Mouse (Mus musculus): ENCODE data around the gene Rab11b.
A peak's percentile ranks its signal among the peaks of the same experiment; 100 is the strongest.
"Not testable (repeated sequence)": the region's sequence is repeated elsewhere in the genome, so short reads cannot be mapped to it uniquely, and the experiment has no call there.

Rab11b gene

DNA sequence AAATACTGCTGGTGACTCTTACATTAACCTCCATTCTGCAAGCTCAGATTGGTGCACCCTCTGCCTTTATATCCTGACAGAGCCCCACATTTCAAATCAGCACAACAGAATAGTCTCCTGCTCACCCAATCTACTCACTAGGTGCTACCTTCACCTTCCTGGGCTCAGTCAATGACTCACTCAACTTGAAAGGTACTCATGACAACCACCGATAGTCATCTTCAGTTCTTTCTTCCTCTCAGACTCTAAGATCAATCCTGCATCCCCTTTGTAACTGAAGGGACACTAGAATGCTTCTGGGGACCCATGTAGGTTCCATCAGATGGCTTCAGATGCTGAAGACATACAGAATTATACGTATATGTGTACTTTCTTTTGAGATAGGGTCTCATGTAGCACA lies 8.0 kb downstream of the Rab11b start:
- Histone ChIP-seq H3K27me3 (ENCODE audit: control insufficient read depth, insufficient read depth, low read length, poor library complexity, severe bottlenecking) (no peaks in the 10 kb centered on the region), H3K36me3 (ENCODE audit: control insufficient read depth, insufficient read depth, low read length, poor library complexity, severe bottlenecking) (peaks cover 1% of the 10 kb centered on the region)
- no peak for DNase-seq (ENCODE audit: low read depth, low spot score)

- Histone ChIP-seq H3K36me3 (ENCODE audit: control insufficient read depth, insufficient read depth, low read length, poor library complexity, severe bottlenecking) (peaks cover 1% of the 10 kb centered on the region), H3K27me3 (ENCODE audit: control insufficient read depth, insufficient read depth, low read length, poor library complexity, severe bottlenecking) (no peaks in the 10 kb centered on the region)
- no peak for DNase-seq (ENCODE audit: low read depth, low spot score)
These were observed 9.1 kb downstream of the Rab11b start for GRCm38 (mm10) chr17:33751181-33751580.

DNA sequence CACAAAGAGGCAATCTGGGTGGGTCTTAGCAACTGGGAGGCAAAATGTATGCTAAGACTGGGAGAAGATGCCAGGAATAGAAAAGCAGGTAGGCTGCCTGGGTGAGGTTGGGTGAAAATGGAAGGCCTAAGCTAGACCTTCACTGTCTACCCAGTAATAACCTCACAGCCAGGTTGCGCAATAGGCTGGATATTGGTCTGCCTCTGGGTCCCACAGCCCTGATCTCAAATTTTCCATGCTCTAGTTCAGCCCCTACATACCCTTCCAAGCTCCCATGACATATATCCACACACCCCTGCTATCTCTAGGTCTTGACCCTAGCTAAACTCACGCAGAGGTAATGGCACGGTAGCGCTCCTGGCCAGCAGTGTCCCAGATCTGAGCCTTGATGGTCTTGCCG lies 10.9 kb downstream of the Rab11b start:
- no peak for DNase-seq (ENCODE audit: low read depth, low spot score)
- Histone ChIP-seq H3K36me3 (ENCODE audit: control insufficient read depth, insufficient read depth, low read length, poor library complexity, severe bottlenecking) (peaks cover 1% of the 10 kb centered on the region), H3K27me3 (ENCODE audit: control insufficient read depth, insufficient read depth, low read length, poor library complexity, severe bottlenecking) (no peaks in the 10 kb centered on the region)

DNA sequence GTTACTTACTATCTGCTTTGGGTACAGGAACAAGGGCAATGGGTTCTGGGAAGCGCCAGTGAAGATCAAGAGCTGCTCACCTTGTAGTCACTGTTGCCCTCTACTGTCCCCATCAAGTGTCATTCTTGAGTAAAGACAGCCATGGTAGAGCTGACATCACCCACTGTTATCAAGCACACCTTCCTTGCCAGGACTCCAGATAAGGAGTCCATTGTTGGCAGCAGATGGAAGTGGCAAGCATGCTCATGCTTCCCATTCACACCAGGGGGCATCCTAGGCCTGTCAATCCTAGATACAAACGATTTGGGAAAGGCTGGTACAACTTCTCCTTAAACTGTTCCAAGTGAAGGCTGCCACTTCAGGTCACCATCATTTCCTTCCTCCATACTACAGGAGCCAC lies 14.3 kb downstream of the Rab11b start:
- peak; percentile 31 for DNase-seq (ENCODE audit: low read depth, low spot score)
- peaks cover 1% of the 10 kb centered on the region; the same call in 1 of the 2 replicates for H3K36me3 ChIP-seq (ENCODE audit: control insufficient read depth, insufficient read depth, low read length, poor library complexity, severe bottlenecking)

DNA sequence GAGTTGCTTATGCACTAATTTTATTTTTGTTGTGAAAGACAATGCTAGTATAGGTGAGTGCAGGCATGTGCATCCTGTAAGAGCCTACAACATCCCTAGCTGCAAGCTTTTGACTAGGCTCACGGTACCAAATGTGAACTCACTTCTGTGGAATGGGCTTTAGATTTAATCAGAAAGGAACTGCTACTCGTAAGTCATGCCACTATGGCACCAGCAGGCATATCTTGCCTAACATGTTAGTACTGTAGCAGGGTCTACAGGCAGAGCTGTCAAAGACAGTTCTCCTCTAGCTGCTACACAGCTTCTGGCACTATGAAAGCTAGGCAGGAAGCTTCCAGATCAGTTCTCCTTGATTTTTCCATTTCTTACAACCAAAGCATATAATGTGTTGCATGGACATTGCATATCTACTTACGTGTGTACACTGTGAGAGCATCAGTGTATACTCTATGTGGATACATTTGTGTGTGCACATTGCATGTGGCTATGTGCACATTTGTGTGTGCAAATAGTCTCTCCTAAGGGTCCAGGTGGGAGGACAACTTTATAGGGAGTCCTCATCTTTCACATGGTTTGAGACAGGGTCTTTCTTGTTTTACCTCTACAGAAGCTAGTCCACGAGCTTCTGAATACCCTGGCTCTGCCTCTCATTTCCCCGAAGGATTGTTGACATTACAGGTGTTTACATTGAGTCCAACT lies 15.5 kb downstream of the Rab11b start:
- DNase-seq (ENCODE audit: low read depth, low spot score): no peak
- Histone ChIP-seq H3K36me3 (ENCODE audit: control insufficient read depth, insufficient read depth, low read length, poor library complexity, severe bottlenecking) (peaks cover 1% of the 10 kb centered on the region; the same call in 1 of the 2 replicates), H3K27me3 (ENCODE audit: control insufficient read depth, insufficient read depth, low read length, poor library complexity, severe bottlenecking) (no peaks in the 10 kb centered on the region)

More for the DNA sequence above, 14.3 kb downstream of the Rab11b start:
- no peaks in the 10 kb centered on the region for H3K27me3 ChIP-seq (ENCODE audit: control insufficient read depth, insufficient read depth, low read length, poor library complexity, severe bottlenecking)

GRCm38 (mm10) chr17:33742420-33742819 lies 17.9 kb downstream of the Rab11b start:
- Histone ChIP-seq H3K36me3 (ENCODE audit: control insufficient read depth, insufficient read depth, low read length, poor library complexity, severe bottlenecking) (no peaks in the 10 kb centered on the region), H3K27me3 (ENCODE audit: control insufficient read depth, insufficient read depth, low read length, poor library complexity, severe bottlenecking) (no peaks in the 10 kb centered on the region)
- DNase-seq (ENCODE audit: low read depth, low spot score): no peak

- not testable (repeated sequence) for H3K27me3 ChIP-seq (ENCODE audit: control insufficient read depth, insufficient read depth, low read length, poor library complexity, severe bottlenecking); DNase-seq (ENCODE audit: low read depth, low spot score); H3K36me3 ChIP-seq (ENCODE audit: control insufficient read depth, insufficient read depth, low read length, poor library complexity, severe bottlenecking)
These were observed 26.8 kb downstream of the Rab11b start for GRCm38 (mm10) chr17:33733526-33733925.

DNA sequence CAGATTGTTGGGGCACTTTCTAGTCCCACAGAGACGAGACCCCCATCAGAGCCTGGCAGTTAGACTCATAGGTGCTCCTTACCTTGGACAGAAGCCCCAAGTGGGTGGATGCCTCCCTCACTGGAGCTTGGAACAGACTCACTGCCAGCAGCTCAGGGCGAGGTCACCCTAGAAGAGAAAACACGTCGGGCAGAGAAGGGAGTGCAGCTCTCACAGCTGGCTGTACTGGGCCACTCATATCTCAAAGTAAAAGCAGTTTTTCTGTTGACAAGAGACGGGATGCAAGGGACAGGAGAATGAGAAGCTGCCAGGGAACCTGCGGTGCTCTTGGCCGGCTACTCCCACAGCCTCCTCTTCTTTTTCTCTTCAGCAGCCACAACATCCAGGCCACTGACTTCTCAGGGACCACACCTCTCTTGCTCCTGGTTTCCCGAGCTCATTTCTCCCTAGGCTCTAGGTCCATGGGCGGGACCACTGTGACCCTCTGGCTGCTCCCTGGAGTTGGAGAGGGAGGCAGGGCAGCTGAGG lies 27.7 kb downstream of the Rab11b start:
- DNase-seq (ENCODE audit: low read depth, low spot score); H3K36me3 ChIP-seq (ENCODE audit: control insufficient read depth, insufficient read depth, low read length, poor library complexity, severe bottlenecking); H3K27me3 ChIP-seq (ENCODE audit: control insufficient read depth, insufficient read depth, low read length, poor library complexity, severe bottlenecking): not testable (repeated sequence)

DNA sequence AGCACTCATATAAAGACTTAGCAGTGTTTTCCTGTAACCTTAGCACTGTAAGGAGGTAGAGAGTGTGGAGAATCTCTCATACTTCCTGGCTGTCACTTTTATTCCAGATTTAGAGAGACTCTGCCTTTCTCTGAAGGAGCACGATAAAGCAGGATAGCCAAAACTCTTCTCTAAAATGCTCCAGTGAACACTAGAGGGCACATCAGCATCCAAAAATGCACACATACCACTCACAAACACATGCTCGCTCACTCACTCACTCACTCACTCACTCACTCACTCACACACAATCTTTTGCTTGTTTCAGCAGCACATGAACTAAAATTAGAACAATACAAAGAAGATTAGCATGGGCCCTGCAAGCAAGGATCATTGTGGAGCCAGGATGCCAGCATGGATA lies 31.1 kb downstream of the Rab11b start:
- no peak for DNase-seq (ENCODE audit: low read depth, low spot score)
- no peaks in the 10 kb centered on the region for H3K36me3 ChIP-seq (ENCODE audit: control insufficient read depth, insufficient read depth, low read length, poor library complexity, severe bottlenecking)
- H3K27me3 ChIP-seq (ENCODE audit: control insufficient read depth, insufficient read depth, low read length, poor library complexity, severe bottlenecking): no peaks in the 10 kb centered on the region

DNA sequence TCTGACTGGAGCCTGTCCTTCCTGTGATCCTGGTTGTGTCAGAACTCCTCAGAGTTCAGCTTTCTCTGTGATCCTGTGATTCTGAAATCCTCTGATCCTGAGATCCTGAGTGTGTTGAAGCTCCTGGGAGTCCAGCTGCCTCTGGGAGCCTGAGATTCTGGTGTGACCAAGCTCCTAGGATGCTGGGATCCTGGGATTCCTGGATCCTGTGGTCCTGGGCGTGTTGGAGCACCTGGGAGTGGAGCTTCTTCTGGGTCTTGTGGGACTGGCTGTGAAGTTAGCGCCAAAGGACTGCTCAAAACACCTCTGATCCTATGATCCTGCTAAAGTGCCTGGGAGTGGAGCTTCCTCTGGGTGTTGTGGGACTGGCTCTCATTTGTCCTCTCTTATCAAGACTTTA lies 31.9 kb downstream of the Rab11b start:
- no peaks in the 10 kb centered on the region for H3K27me3 ChIP-seq (ENCODE audit: control insufficient read depth, insufficient read depth, low read length, poor library complexity, severe bottlenecking)
- DNase-seq (ENCODE audit: low read depth, low spot score): no peak
- no peaks in the 10 kb centered on the region for H3K36me3 ChIP-seq (ENCODE audit: control insufficient read depth, insufficient read depth, low read length, poor library complexity, severe bottlenecking)

DNA sequence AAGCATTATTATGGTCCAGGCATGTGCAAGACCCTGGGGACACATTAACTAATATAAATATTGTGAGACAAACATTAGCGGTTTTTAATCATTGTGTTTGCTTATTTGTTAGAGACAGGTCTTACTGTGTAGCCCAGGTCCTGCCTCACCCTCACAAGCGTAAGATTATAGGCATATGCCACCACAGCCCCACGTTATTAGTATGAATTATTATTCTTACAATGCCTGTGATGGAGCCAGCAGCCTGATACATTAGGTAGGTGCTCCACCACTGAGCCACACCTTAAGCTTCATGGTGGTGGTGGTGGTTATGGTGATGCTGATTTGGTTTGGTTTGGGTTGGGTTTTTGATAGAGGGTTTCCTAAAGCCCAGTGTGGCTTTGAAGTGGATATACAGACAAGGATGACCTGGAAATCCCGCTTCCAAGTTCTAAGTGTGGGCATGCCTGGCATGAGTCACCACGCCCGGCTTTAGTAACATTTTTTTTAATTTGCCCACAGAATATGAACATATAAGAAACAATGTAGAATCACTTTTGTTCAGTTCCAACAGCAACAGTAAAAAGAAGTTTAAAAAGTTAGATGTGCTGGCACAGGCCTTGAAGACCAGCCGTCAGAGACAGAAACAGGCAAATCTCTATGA lies 40.5 kb downstream of the Rab11b start:
- no peaks in the 10 kb centered on the region for H3K27me3 ChIP-seq (ENCODE audit: control insufficient read depth, insufficient read depth, low read length, poor library complexity, severe bottlenecking)
- no peak for DNase-seq (ENCODE audit: low read depth, low spot score)

DNA sequence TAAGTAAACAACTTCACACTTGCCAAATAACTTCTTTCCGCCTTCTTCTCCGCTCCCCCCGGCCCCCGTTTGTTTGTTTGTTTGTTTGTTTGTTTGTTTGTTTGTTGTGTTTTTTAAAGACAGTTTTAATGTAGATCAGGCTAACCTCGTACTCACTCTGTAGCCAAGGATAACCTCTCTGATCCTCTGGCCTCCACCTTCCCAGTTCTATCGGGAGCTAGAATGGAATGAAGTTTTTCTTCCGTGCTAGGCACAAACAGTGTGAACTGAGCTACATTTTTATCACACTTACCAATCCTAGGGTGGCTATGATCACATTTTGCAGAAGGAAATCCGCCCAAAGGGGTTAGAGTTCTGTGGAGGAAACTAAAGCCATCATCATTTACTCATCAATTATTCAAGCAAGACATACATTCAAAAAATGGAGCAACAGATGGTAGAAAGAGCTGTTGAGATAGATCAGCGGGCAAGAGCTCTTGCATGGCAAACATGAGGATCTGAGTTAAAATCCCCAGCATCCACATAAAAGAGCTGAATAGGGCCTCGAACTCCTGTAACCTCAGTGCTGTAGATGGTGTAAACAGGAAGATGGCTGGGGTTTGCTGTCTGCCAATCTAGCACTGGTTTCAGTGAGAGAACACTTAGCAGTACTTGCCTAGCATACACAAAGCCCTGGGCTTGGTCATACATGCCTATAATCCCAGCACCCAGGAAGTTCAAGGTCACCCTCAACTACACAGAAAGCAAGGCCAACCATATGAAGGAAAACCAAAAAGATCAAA lies 41.2 kb downstream of the Rab11b start:
- H3K36me3 ChIP-seq (ENCODE audit: control insufficient read depth, insufficient read depth, low read length, poor library complexity, severe bottlenecking): no peaks in the 10 kb centered on the region
- DNase-seq (ENCODE audit: low read depth, low spot score): no peak
- no peaks in the 10 kb centered on the region for H3K27me3 ChIP-seq (ENCODE audit: control insufficient read depth, insufficient read depth, low read length, poor library complexity, severe bottlenecking)

More for the DNA sequence above, 40.5 kb downstream of the Rab11b start:
- no peaks in the 10 kb centered on the region for H3K36me3 ChIP-seq (ENCODE audit: control insufficient read depth, insufficient read depth, low read length, poor library complexity, severe bottlenecking)

DNA sequence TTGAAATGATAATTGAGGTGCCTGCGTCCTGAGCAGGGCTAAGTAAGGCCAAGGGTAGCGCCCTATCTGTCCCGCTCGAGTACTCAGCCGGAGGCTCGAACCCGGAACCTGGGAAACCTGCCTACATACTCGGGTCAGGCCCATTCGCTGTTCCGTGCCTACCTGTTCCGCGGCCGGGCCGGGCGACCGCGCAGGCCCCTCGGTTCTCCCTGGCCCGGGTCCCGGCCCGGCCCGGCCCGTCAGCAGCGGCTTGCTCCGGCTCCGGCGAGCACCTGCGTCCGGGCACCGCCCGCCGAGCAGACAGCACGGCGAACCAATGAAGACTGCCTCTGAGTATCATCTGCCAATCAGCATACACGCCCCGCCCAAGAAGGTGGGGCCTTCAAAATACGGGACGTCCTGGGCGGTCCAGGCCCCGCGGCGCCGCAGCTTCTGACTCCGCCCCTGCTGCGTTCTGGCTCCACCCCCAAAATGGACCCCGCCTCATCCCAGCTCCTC lies 41.9 kb downstream of the Rab11b start, which contains the start of gene March2:
TSS of gene March2 (minus strand) at position 287 of the 498 bp plus-strand sequence.
- Histone ChIP-seq H3K27me3 (ENCODE audit: control insufficient read depth, insufficient read depth, low read length, poor library complexity, severe bottlenecking) (no peaks in the 10 kb centered on the region), H3K36me3 (ENCODE audit: control insufficient read depth, insufficient read depth, low read length, poor library complexity, severe bottlenecking) (no peaks in the 10 kb centered on the region)
- DNase-seq (ENCODE audit: low read depth, low spot score): peak; percentile 96

DNA sequence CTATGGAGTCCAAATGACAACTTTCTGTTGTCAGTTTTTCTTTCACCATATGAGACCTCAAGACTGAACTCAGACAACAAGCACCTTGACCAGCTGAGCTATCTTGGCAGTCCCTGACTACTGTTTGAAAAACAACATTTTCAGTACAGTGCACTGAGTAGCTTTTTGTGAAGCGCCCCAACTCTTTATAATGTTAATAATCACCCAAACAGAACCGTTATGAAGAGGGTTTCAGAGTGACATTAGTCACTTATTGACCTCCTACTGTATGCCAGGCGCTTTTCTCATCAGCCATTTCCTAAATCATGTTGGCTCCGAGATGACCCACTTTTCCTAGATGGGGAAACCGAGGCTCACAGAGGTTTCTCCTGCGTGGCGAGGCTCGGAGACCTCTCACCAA lies 42.3 kb downstream of the Rab11b start:
- no peaks in the 10 kb centered on the region for H3K36me3 ChIP-seq (ENCODE audit: control insufficient read depth, insufficient read depth, low read length, poor library complexity, severe bottlenecking)
- no peaks in the 10 kb centered on the region for H3K27me3 ChIP-seq (ENCODE audit: control insufficient read depth, insufficient read depth, low read length, poor library complexity, severe bottlenecking)
- no peak for DNase-seq (ENCODE audit: low read depth, low spot score)

DNA sequence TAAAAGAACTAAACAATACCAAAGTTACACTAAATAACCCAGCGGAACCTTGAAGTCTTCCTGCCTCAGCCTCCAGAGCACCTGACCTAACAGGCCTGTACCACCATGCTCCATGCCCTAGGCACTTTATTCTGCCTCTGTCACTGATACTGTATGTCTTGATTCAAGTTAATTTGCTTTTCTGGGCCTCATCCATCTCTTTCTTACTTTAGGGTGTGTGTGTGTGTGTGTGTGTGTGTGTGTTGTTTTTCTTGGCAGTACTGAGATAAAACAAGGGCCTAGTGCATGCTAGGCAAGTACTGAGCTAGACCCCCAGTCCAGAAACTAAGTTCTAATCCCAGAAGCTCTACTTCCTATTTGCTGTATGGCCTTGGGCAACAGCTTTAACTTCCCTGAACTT lies 43.1 kb downstream of the Rab11b start:
- H3K27me3 ChIP-seq (ENCODE audit: control insufficient read depth, insufficient read depth, low read length, poor library complexity, severe bottlenecking): no peaks in the 10 kb centered on the region
- DNase-seq (ENCODE audit: low read depth, low spot score): no peak
- no peaks in the 10 kb centered on the region for H3K36me3 ChIP-seq (ENCODE audit: control insufficient read depth, insufficient read depth, low read length, poor library complexity, severe bottlenecking)

Measured in splenic B cell, adult 2 months (primary cell).